Mouse (Mus musculus): ENCODE measurements around the gene Mta1.

- no peak for TF ChIP-seq CTCF (IDR thresholded peaks at IDR 0.05; ENCODE audit: low read depth)
- TF ChIP-seq EP300 (optimal IDR thresholded peaks at IDR 0.05), result no peak
Measured at GRCm38 (mm10) chr12:113109801-113110200, 11.7 kb downstream of the Mta1 start.

Measured in stomach, postnatal 0 days (tissue).